Mouse (Mus musculus) left cerebral cortex, adult 2 months (tissue): ENCODE data around the gene Gm11444. TPM values are rescaled to one million over a fixed set of nuclear protein-coding genes. Genes with fewer than 3 reads are reported as not detected.
A peak's percentile ranks its signal among the peaks of the same experiment; 100 is the strongest.

Experiments used
- DNase-seq, 2 experiments: peaks; one replicate each; pipeline ENCODE4 v3.0.0; 2021 to 2022; ENCODE audit warnings: low spot score in 2 of 2, mixed read lengths in 1 of 2; ENCODE audit errors: extremely low spot score in 1 of 2
- H3K27ac ChIP-seq: fragments of 200-600 bp; 2 replicates; pipeline ENCODE4 v1.8.1; 2022
- H3K4me3 ChIP-seq: fragments of 200-600 bp; 2 replicates; pipeline ENCODE4 v1.8.1; 2022
- CTCF ChIP-seq: fragments of 200-600 bp; IDR thresholded peaks from 2 replicates; pipeline ENCODE4 v1.8.1; 2022; ENCODE audit warnings: antibody characterized with exemption, mild to moderate bottlenecking, moderate library complexity
- intact Hi-C: fragments of 180-260 bp; cut with DNase I; formaldehyde crosslinking; loops from one replicate; pipeline ENCODE4 v1.15.1; 2025
- total RNA-seq, 2 experiments: library from RNA; stranded (reverse); gene quantifications; 2 replicates each; pipeline ENCODE4 v1.2.3; 2021

Gene Gm11444
- total RNA-seq, 2 experiments from 2014 or later = not detected

- Histone ChIP-seq H3K4me3 (no peak overlapping the region), H3K27ac (no peak overlapping the region)
- DNase-seq = no peak
- intact Hi-C loops = no loop called here
- peak; percentile 27 for TF ChIP-seq CTCF
Observed at GRCm38 (mm10) chr11:85850758-85851157, 625 bp upstream of the Gm11444 start.

- intact Hi-C loops = loop anchor here (1.0 to 10.0 kb wide), 3 partner anchors 123 to 516 kb away; no protein-coding TSS in a partner anchor
- H3K27ac ChIP-seq = no peak overlapping the region
- TF ChIP-seq CTCF = peak; percentile 83
- no peak overlapping the region for H3K4me3 ChIP-seq
- DNase-seq = peak; percentile 45 to 60
Observed at GRCm38 (mm10) chr11:85849037-85849436, 1.1 kb downstream of the Gm11444 start.

GRCm38 (mm10) chr11:85846509-85846908, 3.6 kb downstream of the Gm11444 start:
- no peak for DNase-seq
- Histone ChIP-seq H3K27ac (no peak overlapping the region), H3K4me3 (no peak overlapping the region)
- no peak for TF ChIP-seq CTCF
- intact Hi-C loops = loop anchor here (5.0 to 10.0 kb wide), 2 partner anchors 326 to 518 kb away; no protein-coding TSS in a partner anchor

DNA sequence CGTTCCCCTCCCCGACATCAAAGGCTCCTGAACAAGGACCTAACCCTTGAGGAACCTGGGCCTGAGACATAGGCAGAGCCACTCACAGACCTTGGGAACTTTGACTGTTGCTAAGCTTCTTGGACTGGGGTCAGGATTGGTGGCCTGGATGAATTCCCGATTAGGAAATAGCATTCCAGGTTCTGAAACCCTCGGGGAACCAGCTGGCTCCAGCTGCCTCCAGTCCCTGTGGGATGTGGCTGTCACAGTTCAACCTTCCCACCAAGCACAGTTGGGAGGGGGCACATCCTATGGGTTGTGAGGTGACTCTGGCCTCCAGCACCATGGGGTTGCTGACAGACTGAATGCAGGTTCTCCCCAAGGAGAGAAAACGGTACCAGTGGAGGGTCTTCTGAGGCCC, 4.2 kb downstream of the Gm11444 start:
- no peak for DNase-seq
- intact Hi-C loops = loop anchor here (1.0 to 10.0 kb wide), 3 partner anchors 221 to 519 kb away; no protein-coding TSS in a partner anchor
- H3K4me3 ChIP-seq = no peak overlapping the region
- no peak for TF ChIP-seq CTCF
- H3K27ac ChIP-seq = no peak overlapping the region

GRCm38 (mm10) chr11:85844971-85845370, 5.2 kb downstream of the Gm11444 start:
- H3K27ac ChIP-seq = no peak overlapping the region
- intact Hi-C loops = loop anchor here (1.0 to 10.0 kb wide), 7 partner anchors 222 to 1993 kb away; partner anchors contain the start of gene Hnf1b
- no peak for DNase-seq
- no peak for TF ChIP-seq CTCF
- H3K4me3 ChIP-seq = no peak overlapping the region

DNA sequence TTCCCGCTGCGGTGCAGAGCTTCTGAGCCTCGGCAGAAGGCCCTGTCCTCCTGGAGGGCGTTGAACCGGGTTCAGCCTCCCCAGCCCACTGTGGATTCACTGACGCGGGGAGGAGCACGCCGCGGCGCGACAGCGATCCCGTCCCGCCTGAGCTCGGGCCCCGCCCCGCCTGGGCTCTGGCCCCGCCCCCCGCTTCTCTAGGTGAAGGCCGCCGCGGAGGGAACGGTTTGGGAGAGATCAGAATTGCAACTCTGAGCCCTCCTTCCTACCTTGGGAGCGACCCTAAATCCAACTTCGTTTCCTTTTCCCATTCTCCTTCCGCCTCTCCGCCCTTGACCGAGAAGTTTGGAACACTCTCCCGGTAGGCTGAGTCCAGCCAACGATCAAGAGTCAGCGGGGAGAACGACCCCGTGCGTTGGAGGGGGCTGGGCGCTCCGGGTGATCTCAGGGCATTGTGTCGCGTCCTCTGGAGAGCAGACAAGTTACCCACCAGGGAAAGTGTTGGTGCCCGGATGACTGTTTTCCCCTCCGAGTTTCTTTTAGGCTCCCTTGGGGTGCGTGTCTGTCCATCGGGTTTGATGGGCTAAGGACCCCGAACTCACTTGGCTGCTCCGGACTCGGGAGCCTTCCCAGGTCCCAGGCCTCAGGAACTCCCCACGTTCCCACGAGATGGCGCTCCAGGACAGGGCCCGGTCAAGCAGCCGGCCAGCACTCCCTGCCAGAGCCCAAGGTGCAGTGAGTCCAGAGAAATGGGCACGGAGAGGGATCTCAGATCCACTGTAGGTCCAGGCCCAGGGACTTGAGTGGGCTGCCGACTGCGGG, 5.8 kb downstream of the Gm11444 start:
- DNase-seq = peak; percentile 70 to 85
- Histone ChIP-seq H3K4me3 (peak overlapping the region; percentile 41), H3K27ac (no peak overlapping the region)
- peak; percentile 82 for TF ChIP-seq CTCF
- intact Hi-C loops = loop anchor here (5.0 to 10.0 kb wide), 5 partner anchors 327 to 1992 kb away; partner anchors contain the start of gene Hnf1b

GRCm38 (mm10) chr11:85843347-85843692, 6.8 kb downstream of the Gm11444 start:
- DNase-seq = no peak
- peak; percentile 82 for TF ChIP-seq CTCF
- Histone ChIP-seq H3K4me3 (peak overlapping the region; percentile 9; the same call in 1 of the 2 replicates), H3K27ac (no peak overlapping the region)
- intact Hi-C loops = loop anchor here (5.0 to 10.0 kb wide), 5 partner anchors 326 to 1991 kb away; partner anchors contain the start of gene Hnf1b

DNA sequence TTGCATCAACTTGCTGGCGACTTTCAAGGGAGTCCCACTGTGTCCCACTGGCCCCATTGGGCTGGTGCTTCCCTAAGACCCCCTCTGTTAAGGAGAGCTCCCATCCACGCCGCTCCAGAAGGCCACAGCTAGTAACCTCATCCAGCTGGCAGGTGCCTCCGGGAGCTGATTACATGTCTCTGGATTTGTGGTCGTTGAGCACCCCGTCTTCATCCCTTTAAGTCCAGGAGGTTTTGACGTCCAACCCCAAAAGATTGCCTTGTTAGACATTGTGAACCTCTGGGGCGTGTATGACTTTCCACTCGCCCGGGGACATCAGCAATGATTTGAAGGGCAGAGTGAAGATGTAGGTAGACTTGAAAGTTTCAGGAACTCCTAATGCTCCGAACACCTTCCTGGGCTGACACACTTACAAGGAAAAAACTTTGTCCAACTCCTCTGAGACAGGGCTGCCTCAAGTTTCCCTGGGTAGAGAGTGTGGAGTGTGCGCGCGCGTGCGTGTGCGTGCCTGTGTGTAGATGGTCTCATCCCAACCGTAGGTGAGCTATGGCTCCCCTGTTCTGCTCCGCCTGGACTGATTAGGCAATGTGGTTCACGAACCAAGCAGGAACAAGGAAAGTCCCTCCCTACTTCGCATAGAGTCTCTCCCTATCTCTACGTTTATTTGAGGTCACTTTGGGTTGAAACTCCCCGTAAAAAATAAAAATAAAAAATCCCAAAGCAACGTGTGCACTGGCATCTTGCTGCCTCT, 7.4 kb downstream of the Gm11444 start:
- intact Hi-C loops = loop anchor here (5.0 to 10.0 kb wide), 5 partner anchors 325 to 1990 kb away; partner anchors contain the start of gene Hnf1b
- no peak for TF ChIP-seq CTCF
- Histone ChIP-seq H3K27ac (no peak overlapping the region), H3K4me3 (peak overlapping the region; percentile 9; the same call in 1 of the 2 replicates)
- no peak for DNase-seq

DNA sequence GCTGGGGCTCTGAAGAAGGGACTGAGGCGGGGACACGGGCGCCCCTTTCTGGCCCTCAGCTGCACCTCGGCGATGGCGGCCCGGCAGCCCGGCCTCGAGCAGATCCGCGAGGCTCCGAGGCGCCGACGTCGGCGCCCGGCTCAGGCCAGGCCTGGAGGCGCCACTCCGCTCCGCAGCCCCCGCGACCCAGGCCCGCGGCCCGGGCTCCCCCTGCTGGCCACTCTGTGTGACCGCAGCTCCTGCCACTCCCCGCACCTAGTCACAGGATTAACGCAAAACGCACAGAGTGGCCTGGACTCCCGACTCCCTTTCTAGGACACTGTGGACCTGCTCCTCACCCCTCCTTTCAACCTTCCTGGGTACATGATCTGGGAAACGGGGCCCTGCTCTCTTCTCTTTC, 8.2 kb downstream of the Gm11444 start:
- intact Hi-C loops = loop anchor here (5.0 to 10.0 kb wide), 5 partner anchors 325 to 1990 kb away; partner anchors contain the start of gene Hnf1b
- Histone ChIP-seq H3K27ac (no peak overlapping the region), H3K4me3 (0 out of 2 replicates have a peak overlapping the region, but pooled peaks have one; percentile 14)
- peak; percentile 79 for TF ChIP-seq CTCF
- peak in 1 of 2 experiments; percentile 61 for DNase-seq

- H3K27ac ChIP-seq = no peak overlapping the region
- DNase-seq = no peak
- H3K4me3 ChIP-seq = no peak overlapping the region
- no peak for TF ChIP-seq CTCF
- intact Hi-C loops = loop anchor here (5.0 to 10.0 kb wide), 5 partner anchors 324 to 1989 kb away; partner anchors contain the start of gene Hnf1b
Observed at GRCm38 (mm10) chr11:85841211-85841681, 8.9 kb downstream of the Gm11444 start.

GRCm38 (mm10) chr11:85840803-85841145, 9.4 kb downstream of the Gm11444 start:
- DNase-seq = no peak
- Histone ChIP-seq H3K4me3 (no peak overlapping the region), H3K27ac (no peak overlapping the region)
- no peak for TF ChIP-seq CTCF
- intact Hi-C loops = loop anchor here (5.0 to 10.0 kb wide), 5 partner anchors 323 to 1988 kb away; partner anchors contain the start of gene Hnf1b
